Mouse (Mus musculus) small intestine, adult 2 months (tissue): Measurements from ENCODE around the gene Cdc34.

Experiments
- CTCF ChIP-seq: fragments of 200-500 bp; IDR thresholded peaks from 2 replicates; pipeline ENCODE4 v1.5.1; 2012; ENCODE audit warnings: low read depth, mild to moderate bottlenecking, control low read depth, inconsistent platforms, low read length, moderate library complexity, mixed read lengths; ENCODE audit not compliant: insufficient replicate concordance, insufficient read length; ENCODE audit errors: extremely low read depth
- POLR2A ChIP-seq: fragments of 200-500 bp; IDR thresholded peaks from 2 replicates; pipeline ENCODE4 v1.6.1; 2012; ENCODE audit warnings: low read depth, mild to moderate bottlenecking, control low read depth, inconsistent platforms, low read length, moderate library complexity

GRCm38 (mm10) chr10:79681591-79682245 lies at the start of gene Cdc34:
- TF ChIP-seq POLR2A (peak; percentile 95), CTCF (0 out of 2 replicates have a peak, but pooled peaks have one; percentile 8)
